Mouse (Mus musculus) olfactory bulb, adult 2 months (tissue): ENCODE measurements around the gene Zfr2.

Source experiments
- CTCF ChIP-seq: fragments of 200-500 bp; IDR thresholded peaks from 2 replicates; pipeline ENCODE4 v1.5.1; 2012; ENCODE audit warnings: low read depth, mild to moderate bottlenecking, low read length, moderate library complexity; ENCODE audit not compliant: insufficient read depth
- POLR2A ChIP-seq: fragments of 200-500 bp; IDR thresholded peaks from 2 replicates; pipeline ENCODE4 v1.6.1; 2012; ENCODE audit warnings: mild to moderate bottlenecking, low read depth, low read length, moderate library complexity; ENCODE audit not compliant: insufficient read depth

GRCm38 (mm10) chr10:81284189-81284588, 51.2 kb downstream of the Zfr2 start:
- TF ChIP-seq CTCF (no peak), POLR2A (no peak)
